Mouse (Mus musculus) neural tube, embryonic 10.5 days (tissue): ENCODE results near the gene Zg16.
"Not testable (repeated sequence)": the region's sequence is repeated elsewhere in the genome, so short reads cannot be mapped to it uniquely, and the experiment has no call there.

ENCODE experiments used
- DNase-seq: peaks from one replicate; pipeline ENCODE4 v3.0.0-alpha.2; 2017; ENCODE audit warnings: low spot score; ENCODE audit errors: extremely low spot score

Gene Zg16

DNA sequence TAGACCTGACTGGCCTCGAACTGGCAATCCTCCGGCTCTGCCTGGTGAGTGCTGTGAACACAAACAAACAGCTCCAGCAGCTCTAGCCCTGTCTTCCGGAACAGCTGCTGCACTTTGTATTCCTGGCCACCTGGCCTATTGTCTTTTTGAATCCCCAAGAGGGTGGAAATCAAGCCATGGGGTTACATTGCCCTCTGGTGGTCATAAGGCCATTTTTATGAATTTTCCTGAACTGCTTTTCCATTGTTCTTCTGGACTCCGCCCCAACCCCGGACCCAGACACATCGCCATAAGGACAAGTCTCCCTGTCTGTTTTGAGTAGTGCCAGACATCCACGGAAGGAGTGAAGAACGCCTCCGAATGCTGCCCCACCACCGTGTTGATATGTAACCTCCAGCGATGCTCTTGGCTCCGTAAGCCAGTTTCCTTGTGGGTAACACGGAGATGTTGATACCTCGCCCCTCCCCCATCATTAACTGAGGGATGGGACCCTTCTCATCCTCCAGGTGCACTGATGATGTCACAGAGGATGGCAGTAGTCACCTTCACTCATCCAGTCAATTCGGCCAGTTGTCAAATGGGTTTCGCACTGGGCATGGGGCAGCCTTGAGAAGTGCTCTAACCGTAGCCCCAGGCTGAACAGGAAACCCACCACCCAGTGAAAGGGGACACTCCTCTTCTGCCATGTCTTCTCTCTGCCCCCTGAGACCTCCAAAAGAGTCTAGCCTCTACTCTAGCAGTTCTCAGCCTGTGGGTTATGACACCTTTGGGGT is 17.6 kb upstream of the Zg16 start:
- DNase-seq: peak; percentile 87

DNA sequence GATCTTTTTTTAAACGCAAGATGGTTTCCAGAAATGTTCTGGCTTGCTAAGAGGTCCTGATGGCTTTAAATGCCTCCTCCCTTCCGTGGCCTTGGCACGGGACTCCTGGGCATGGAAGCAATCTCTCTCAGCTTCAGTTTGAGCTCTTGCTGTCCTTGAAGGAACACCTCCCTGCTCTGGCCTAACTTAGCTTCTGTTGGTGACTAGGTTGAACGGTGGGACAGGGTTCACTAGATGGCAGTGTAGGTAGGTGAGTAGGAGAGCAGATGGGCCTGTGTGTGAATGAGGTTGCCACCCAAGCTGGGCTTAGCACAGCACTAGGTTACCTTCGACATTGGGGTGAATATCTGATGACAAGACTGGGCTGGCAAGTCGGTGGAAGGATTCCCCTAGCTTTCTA is 16.8 kb upstream of the Zg16 start:
- DNase-seq: no peak

DNA sequence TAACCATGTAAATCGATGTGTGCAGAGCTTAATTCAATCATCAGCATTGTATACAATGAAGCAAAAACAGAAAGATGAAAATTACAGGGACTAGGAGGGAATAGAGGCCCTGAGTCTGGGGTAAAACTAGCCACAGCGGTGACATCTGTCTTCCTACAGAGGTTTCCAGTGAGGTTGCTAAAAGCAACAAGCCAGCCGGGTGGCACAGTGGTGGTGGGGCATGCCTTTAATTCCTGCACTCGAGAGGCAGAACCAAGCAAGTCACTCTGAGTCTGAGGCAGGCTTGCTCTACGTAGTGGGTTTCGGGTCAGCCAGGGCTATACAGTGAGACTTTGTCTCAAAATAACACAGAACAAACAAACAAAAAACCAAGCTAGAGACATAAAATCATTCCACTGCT is 15.0 kb upstream of the Zg16 start:
- no peak for DNase-seq

DNA sequence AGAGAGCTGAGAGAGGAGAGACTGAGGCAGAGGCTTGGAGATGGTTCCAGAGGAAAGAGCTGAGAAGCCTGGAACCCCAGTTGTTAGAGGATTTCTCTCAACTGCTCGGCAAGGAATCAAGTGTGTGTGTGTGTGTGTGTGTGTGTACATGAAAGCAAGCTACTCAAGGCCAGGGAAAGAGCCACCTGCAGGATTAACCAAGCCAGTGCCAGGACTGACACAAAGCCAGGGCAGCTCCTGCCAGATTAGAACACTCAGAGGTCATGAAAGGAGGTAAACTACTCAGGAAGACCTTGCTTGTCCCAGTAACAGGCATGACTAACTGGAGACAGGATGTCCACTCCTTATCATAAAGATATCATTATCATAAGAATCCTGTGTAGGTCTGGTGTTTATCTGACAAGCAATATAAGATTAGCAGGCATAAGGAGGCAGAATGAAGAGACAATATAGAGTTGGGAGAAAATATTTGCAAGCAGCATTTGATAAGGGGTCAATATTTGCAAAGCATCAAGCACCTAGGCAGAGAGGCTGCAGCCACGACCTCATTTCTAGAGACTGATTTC is 14.4 kb upstream of the Zg16 start:
- DNase-seq: no peak

DNA sequence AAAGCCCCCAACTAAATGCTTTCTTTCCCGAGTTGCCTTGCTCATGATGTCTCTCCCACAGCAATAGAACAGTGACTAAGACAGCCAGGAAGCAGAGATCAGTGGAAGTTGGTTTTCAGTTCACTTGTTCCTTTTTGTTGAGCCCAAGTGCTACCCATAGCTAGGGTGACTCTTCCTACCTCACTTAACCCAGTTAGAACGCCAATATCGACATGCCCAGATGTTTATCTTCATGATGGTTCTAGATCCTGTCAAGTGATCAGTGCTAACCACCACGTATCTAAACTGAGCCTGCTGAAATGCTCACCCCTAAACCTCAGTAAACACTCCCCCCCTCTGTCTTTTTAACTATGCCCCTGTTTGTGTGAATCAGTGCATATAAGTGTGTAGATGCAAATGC is 12.4 kb upstream of the Zg16 start:
- DNase-seq: no peak

DNA sequence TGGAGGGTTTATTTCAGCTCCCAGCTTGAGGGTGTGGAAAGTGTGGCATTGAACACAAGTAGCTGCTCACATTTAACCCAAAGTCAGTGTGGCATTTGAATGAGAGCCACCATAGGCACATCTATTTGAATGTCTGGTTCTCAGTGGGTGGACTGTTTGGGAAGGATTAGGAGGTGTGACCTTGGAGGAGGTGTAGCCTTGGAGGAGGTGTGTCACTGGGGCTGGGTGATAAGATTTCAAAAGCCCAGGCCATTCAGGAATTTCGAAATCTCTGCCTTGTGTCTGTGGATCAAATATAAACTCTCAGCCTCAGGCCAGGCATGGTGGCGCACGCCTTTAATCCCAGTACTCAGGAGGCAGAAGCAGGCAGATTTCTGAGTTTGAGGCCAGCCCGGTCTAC is 11.8 kb upstream of the Zg16 start:
- no peak for DNase-seq

DNA sequence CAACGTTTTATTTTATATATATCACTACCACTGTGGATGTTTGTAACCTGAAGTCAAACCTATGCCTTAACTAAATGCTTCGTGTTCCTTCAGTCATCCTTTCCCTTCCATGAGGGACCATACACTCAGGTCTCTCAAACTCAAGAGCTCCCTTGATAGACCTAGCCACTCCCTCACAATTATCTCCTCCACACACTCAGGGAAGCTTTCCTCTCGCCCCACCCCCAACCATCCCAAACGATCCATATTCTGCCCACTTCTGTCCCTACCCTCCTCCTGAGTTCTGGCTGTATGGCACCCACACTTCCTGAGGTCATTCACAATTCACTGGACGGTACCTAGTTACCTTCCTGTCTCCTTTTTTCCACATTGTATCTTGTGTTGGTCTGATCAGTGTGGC is 11.4 kb upstream of the Zg16 start:
- DNase-seq: no peak

DNA sequence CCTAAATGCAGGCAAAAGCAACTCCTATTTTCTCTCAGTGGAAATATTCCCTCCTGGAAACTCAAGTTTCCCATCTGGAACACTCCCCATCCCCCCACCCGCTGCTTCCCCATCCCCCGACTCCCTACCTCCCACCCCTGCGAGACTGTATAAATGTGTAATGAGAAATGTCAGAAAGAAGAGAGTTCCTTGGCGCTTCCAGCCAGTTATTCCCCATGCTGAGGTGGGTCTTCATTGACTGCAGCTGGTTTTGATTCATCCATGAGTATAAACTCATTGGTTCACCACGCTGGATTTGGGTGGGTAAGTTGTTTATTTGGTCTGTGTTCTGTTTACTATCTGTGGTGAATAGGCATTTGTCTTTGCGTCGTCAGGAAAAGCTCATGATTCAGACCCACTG is 9.3 kb upstream of the Zg16 start:
- DNase-seq: no peak

DNA sequence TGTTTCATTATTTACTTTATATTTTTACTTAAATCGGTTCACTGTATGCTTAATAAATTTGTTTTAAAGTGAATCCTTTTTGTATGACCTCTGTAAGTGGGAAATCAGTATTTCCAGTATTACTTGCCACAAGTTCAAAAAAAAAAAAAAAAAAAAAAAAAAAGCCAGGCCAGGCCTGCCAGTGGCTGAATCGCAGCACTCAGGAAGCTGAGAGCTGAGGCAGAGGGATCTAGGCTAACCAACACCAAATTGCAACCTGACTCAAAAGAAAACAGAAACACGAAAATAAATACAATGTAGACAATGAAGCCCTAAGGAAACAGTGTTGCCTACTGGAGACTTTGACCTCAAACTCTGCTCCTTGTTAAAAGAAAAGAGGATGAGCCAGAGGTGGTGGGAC is 6.8 kb upstream of the Zg16 start:
- DNase-seq: no peak

DNA sequence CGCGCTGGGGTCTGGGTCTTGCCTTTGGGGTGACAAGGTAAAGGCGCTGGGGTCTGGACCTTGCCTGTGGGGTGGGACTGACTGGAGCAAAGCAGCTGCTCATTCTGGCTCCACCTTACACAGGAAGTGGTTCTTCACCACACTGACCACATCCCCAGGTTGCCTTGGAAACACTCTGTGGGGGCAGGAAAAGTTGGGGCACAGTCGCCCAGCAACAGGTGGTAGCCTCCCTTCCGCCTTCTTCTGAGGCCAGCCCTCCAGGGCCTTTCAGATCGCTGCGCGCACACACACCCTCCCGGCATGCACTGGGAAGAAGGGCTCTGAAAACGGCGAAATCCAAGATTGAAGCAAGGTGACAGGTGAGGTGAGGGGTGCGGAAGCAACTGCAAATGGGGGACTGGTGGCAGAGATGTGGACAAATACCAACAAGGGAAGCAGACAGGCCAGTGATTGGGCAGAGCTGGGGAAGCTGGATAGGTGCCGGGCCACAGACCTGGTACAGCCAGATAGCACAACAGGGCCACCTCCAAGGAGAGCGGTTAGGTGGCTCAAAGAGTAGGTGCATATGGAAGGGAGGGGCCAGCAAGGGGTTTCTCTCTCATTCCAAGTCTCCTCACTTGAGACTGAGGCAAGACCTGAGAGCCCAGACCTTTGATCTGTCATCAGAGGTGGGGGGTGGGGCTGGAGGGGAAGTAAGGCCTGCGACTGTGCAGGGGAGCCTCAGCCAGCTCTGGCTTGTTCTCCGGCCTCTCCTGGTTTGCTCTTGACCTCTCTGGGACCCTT is 4.2 kb upstream of the Zg16 start, which contains the start of gene AI467606:
Gene AI467606 (plus strand): TSS at position 246 of the 783 bp plus-strand sequence.
- DNase-seq: no peak

DNA sequence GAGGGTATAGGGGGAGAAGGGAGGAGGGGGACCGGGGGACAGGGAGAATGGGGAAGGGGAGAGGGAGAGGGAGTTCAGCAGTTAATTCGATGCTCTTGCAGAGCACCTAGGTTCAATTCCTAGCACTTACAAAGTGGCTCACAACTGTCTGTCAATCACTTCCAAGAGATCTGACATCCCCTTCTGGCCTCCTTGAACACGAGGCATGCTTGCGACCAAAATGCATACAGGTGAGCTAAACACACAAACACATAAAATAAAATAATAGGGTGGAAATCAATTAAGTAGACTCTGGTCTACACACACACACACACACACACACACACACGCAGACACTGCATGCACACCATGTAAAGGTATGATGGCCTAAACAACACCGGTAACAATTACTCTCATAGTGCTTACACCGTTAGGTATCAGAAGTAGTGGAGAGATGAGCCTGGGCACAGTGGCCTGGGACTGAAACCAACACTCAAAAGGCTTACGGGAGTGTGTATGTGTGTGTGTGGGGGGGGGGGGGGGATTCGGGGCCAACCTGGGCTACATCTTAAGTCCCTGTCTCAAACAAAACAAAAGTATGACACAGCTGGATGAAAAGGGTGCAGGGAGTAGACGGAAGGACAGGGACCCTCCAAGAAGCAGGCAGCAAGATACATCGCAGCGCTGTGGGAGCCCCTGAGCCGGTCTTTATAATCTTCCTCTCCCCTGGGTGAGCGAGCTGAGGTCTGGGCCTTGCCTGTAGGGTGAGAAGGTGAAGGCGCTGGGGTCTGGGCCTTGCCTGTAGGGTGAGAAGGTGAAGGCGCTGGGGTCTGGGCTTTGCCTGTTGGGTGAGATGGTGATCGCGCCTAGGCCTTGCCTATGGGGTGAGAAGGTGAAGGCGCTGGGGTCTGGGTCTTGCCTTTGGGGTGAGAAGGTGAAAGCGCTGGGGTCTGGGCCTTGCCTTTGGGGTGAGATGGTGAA is 3.3 kb upstream of the Zg16 start:
- no peak for DNase-seq

DNA sequence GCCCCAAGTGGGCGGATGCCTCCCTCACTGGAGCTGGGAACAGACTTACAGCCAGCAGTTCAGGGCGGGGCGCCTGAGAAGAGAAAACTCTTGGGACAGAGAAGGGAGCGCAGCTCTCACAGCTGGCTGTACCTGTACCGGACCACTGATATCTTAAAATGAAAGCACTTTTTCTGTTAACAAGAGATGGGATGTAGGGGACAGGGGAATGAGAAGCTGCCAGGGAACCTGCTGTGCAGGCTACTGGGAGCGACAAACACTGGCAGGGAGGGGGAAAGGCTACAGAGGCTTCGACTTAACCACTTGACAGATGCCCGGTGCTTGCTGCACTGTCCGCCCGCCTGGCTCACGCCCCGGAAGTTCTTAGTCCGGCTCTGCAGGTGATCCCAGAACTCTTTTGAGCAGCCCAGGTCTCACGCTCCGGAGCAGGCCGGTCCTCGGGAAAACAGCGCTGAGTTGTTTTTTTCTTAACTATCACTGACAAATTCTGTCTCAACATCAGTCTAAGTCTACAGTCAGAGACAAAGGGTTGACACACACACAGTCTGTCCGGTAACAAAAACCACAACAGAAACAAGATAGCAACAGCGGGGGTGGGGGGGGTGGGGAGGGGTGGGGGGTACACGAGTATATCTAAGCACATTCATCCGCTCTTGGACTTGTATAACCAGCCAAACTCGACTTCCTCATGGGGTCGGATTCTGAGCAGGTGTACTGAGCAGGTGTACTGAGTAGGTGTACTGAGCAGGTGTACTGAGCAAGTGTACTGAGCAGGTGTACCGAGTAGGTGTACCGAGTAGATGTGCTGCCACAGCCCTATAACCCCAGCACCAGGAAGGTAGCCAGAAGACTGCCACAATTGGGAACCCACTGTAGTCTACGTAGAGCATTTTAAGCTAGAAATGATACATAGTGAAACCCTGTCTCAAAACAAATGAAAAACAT is 2.0 kb upstream of the Zg16 start:
- DNase-seq: no peak

DNA sequence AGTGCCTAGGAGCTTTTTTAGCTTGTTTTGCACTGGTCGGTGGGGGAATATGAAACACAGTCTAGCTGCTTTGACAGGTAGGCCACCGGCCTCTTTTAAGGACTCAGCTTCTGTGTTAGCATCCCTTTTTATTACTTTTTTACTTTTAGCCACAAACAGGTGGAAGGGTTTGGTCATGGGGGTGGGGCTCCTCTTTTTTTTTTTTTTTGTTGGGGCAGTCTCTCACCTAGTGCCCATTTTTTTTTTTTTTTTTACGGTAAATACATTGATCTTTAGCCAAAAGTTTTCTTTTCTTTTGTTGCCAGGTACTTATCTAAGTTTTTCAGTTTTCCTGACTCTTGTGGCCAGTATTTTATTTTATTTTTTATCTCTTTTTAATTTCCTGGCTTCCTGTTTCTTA is 955 bp upstream of the Zg16 start:
- no peak for DNase-seq

DNA sequence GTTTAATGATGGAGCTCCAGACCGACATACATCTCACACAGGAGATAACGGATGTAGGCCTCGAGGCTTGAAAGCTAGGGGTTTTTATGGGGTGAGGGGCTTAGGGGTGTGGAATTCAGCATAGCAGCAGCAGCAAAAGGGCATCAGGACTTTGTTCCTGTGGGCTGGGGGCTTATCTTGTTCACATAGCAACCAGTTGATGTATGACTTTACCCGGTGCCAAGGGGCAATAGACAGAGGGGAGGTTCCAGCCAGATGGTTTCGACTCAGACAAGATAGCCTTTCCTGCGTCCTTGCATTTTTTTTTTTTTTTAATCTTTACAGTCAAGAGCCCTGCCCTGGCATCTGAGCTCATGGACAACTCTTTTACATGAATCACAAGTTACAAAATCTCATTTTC is 1.4 kb downstream of the Zg16 start:
- DNase-seq: not testable (repeated sequence)

DNA sequence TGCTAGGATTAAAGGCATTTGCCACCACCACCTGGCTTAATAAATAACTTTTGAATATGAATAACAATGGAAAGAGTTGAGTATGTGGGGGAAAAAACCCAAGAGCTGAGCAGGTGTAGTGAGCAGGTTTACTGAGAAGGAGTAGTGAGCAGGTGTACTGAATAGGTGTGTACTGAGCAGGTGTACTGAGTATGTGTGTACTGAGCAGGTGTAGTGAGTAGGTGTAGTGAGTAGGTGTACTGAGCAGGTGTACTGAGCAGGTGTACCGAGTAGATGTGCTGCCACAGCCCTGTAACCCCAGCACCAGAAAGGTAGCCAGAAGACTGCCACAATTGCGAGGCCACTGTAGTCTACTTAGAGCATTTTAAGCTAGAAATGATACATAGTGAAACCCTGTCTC is 2.3 kb downstream of the Zg16 start:
- no peak for DNase-seq

DNA sequence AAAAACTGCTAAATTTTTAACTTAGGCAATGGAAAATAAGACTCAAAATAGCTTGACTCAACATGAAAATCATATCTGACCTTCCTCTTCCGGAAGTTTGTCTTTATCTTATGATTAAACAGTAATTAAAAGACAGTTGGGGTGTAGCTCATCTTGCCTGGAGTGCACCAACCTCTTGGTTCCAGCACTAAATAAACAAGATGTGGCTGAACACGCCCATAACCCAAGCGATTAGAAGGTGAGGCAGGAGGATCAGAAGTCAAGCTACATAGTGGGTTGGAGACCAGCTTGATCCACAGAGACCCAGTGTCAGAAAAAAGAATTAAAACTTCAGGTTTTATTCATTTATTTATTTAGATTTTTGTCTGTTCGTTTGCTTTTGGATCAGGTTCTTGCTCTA is 3.4 kb downstream of the Zg16 start:
- no peak for DNase-seq

DNA sequence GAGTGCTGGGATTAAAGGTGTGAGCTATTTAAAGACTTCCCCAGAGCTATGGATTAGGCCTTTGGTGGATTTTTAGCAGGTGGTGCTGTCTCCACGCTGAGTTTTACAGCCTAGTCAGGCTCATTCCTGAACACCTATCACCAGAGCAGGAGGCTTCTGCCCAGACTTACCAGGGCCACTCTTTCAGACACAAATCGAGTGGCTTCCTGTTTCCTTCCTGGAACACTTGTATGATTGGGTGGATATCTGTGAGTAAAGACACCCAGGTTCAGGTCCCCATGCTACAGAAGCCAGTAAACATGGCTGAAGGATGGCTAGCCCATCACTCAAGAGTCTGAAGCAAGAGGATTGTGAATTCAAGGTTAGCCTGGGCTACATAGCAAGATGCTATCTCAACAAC is 4.1 kb downstream of the Zg16 start:
- no peak for DNase-seq

DNA sequence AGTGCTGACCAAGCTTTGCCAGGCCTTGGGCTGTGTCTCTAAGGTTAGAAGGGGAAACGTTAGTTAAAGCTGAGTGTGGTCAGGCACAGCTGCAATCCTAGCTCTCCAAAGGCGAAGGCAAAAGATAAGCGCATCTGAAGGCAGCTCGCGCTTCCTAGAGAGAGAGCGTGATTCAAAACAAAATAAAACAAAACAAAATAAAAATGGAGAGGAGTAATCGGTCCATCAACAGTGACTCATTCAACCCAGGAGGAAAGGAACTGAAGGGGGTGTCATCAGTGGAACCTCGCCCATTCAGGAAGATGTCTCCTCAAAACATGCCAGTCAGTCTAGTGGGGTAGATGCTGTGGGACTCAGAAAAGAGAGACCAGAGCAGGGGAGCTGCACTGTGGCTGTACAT is 4.9 kb downstream of the Zg16 start:
- no peak for DNase-seq

DNA sequence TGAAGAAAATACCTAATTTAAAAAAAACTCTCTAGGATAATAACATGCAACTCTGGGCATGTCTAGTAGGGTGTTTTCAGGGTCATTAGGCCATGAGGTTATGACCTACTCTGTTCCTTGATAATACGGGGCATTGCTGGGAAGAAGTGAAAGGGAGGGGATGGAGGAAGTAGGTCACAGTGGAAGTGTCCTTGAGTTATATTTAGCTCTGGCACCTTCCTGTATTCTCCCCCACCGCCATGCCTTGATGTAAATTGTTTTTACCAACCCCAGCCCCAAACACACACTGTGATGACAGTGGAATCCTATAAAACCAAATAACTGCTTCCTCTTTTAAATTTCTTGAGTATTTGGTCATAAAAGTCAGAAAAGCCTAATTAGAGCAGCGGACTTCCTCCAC is 7.1 kb downstream of the Zg16 start:
- DNase-seq: no peak

DNA sequence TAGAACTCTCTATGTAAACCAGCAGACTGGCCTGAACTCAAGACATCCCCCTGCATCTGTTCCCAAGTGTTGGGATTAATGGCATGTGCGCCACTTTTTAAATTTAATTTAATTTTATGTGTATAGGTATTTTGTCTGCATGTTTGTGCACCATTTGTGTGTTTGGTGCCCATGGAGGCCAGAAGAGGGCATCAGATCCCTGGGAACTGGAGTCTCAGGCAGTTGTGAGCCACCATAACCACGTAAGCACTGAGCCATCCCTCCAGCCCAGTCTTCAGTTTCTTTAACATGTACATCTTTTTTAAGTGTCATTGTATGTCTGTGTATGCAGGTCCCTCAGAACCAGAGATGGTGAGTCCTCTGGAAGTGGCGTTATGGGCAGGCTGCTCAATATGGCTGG is 9.4 kb downstream of the Zg16 start:
- DNase-seq: no peak
